Comparison of ENCODE assay signal across 19 mouse cellular contexts in the genomic region with DNA sequence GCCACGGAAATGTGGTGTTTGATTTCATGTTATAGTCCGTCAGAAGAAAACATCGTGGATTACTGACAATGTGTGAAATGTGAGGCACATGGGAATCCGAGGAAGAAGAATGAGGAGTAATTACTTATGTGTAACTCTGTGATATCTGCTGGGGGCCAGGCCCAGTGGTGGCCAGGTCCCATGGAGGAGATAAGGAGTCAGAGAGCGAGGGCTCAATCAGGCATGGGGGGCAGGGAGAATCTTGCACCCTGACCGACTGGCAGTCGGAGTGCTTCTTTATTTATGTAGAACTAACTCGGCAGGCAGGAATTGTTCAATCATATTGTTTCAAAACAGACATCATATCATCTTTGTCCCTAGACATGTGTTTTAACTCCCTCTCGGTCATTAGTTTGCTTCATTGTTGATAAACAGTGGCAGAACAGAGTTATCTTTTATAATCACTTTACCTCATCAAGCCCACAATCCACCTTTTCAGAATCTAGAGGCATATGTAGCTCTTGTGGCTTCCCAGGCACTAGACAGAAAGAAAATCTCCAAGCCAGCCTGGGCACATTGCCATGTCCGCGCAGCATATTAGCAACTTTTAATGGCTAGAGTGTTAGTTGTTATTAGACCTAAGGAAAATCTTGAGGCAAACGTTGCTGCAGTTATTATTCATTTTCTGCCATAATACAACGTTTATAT. TPM values are rescaled to one million over a fixed set of nuclear protein-coding genes. Genes with fewer than 3 reads are reported as not detected.
DNase-seq lines count a peak whose midpoint lies in the region; ATAC-seq and TF ChIP-seq lines count a peak whose summit lies in the region.
"Had no signal": no experiment of that assay in that cellular context is flagged by ENCODE, and none has a peak within 500 bp of the region (broad histone marks: within the 10 kb centered on the region; RNA-seq: fewer than 3 reads in every experiment).

No protein-coding gene starts in this region.

- no peak for DNase-seq in heart, postnatal 0 days (ENCODE audit: low spot score)
- no peak for DNase-seq in heart, adult 8-10 months (ENCODE audit: low spot score)
- peak; percentile 18 for DNase-seq in G1E (ENCODE audit: low spot score)
- DNase-seq in brain, adult 2 months (ENCODE audit: low read depth, low spot score) = peak; percentile 1
- no peak for DNase-seq in left cerebral cortex, adult 11 months (ENCODE audit: low spot score)
- DNase-seq: cerebellum, adult 9-10 months; heart, adult 2 months; kidney, adult 18-20 months; kidney, postnatal 4 days; layer of hippocampus, postnatal 36 days; right cerebral cortex, postnatal 25 days had no signal

- H3K27me3 ChIP-seq in heart, postnatal 0 days (ENCODE audit: control insufficient read depth, insufficient read depth, low read length) = no peaks in the 10 kb centered on the region
- no peaks in the 10 kb centered on the region for H3K27me3 ChIP-seq in G1E (ENCODE audit: insufficient read depth, low read length)
- no peaks in the 10 kb centered on the region for H3K27me3 ChIP-seq in liver, embryonic 16.5 days (ENCODE audit: control insufficient read depth, insufficient read depth, low read depth, low read length)
- no peaks in the 10 kb centered on the region for H3K27me3 ChIP-seq in midbrain, embryonic 15.5 days (replicated peaks)
- H3K27me3 ChIP-seq: hindbrain, embryonic 15.5 days; limb, embryonic 12.5 days had no signal

- no peaks in the 10 kb centered on the region for H3K36me3 ChIP-seq in heart, postnatal 0 days (replicated peaks; ENCODE audit: control insufficient read depth, insufficient read depth, low read length)
- H3K36me3 ChIP-seq in G1E (replicated peaks) = no peaks in the 10 kb centered on the region
- H3K36me3 ChIP-seq in liver, embryonic 16.5 days (ENCODE audit: control insufficient read depth, insufficient read depth) = no peaks in the 10 kb centered on the region
- H3K36me3 ChIP-seq in midbrain, embryonic 15.5 days (replicated peaks) = no peaks in the 10 kb centered on the region
- H3K36me3 ChIP-seq: hindbrain, embryonic 15.5 days; limb, embryonic 12.5 days had no signal

- no peak overlapping the region for H3K4me2 ChIP-seq in heart, postnatal 0 days (ENCODE audit: low read depth, low read length)
- H3K4me2 ChIP-seq in liver, embryonic 16.5 days (ENCODE audit: low read depth, low read length) = no peak overlapping the region
- no peak overlapping the region for H3K4me2 ChIP-seq in midbrain, embryonic 15.5 days
- H3K4me2 ChIP-seq: hindbrain, embryonic 15.5 days; limb, embryonic 12.5 days had no signal

- no peak for ATAC-seq in heart, postnatal 0 days (ENCODE audit: insufficient read depth, low read depth)
- peak; percentile 80 for ATAC-seq in G1E (ENCODE audit: extremely low read depth, insufficient number of reproducible peaks, low FRiP score, poor library complexity, severe bottlenecking)
- peak; percentile 90 for ATAC-seq in liver, embryonic 16.5 days (ENCODE audit: low read depth)
- ATAC-seq in midbrain, embryonic 15.5 days (replicated peaks) = no peak
- ATAC-seq: activated CD4-positive, CD25-positive, alpha-beta regulatory T cell, adult 4 months; CD4-positive, CD25-positive, alpha-beta regulatory T cell, adult 4 months had no signal

- H3K9me3 ChIP-seq in heart, postnatal 0 days (replicated peaks; ENCODE audit: control insufficient read depth, low read length) = no peaks in the 10 kb centered on the region
- H3K9me3 ChIP-seq in G1E (replicated peaks) = 0 out of 2 replicates have a peak, but pooled peaks cover 2% of the 10 kb centered on the region
- no peaks in the 10 kb centered on the region for H3K9me3 ChIP-seq in liver, embryonic 16.5 days (replicated peaks; ENCODE audit: control insufficient read depth, low read length)
- H3K9me3 ChIP-seq in midbrain, embryonic 15.5 days = no peaks in the 10 kb centered on the region
- H3K9me3 ChIP-seq: limb, embryonic 12.5 days had no signal

- peak overlapping the region; percentile 14 for H3K27ac ChIP-seq in heart, postnatal 0 days (ENCODE audit: low read depth)
- H3K27ac ChIP-seq in liver, embryonic 16.5 days (ENCODE audit: low read length) = no peak overlapping the region
- H3K27ac ChIP-seq in midbrain, embryonic 15.5 days = no peak overlapping the region
- H3K27ac ChIP-seq: heart, adult 2 months; hindbrain, embryonic 15.5 days; limb, embryonic 12.5 days had no signal

- no peak for TF ChIP-seq EP300 in heart, postnatal 0 days (IDR thresholded peaks at IDR 0.05; ENCODE audit: low read depth)

- no peak overlapping the region for H3K4me3 ChIP-seq in heart, postnatal 0 days (ENCODE audit: low read depth, low read length)
- peak overlapping the region; percentile 51; the same call in 1 of the 2 replicates for H3K4me3 ChIP-seq in G1E (ENCODE audit: low read depth, low read length)
- no peak overlapping the region for H3K4me3 ChIP-seq in liver, embryonic 16.5 days (ENCODE audit: low read depth, low read length)
- no peak overlapping the region for H3K4me3 ChIP-seq in midbrain, embryonic 15.5 days
- H3K4me3 ChIP-seq: heart, adult 2 months; hindbrain, embryonic 15.5 days; limb, embryonic 12.5 days; myocyte had no signal

- H3K9ac ChIP-seq in heart, postnatal 0 days (replicated peaks; ENCODE audit: low read depth, low read length) = no peak overlapping the region
- no peak overlapping the region for H3K9ac ChIP-seq in liver, embryonic 16.5 days (ENCODE audit: low read depth, low read length)
- H3K9ac ChIP-seq in midbrain, embryonic 15.5 days = no peak overlapping the region
- H3K9ac ChIP-seq: hindbrain, embryonic 15.5 days; limb, embryonic 12.5 days had no signal

- peaks cover 9% of the 10 kb centered on the region for H3K4me1 ChIP-seq in heart, postnatal 0 days (ENCODE audit: control insufficient read depth, insufficient read depth)
- peaks cover 43% of the 10 kb centered on the region for H3K4me1 ChIP-seq in G1E (ENCODE audit: insufficient read depth, low read depth, low read length)
- no peaks in the 10 kb centered on the region; the same call in 1 of the 2 replicates for H3K4me1 ChIP-seq in liver, embryonic 16.5 days (ENCODE audit: control insufficient read depth, low read depth, low read length)
- H3K4me1 ChIP-seq in midbrain, embryonic 15.5 days = no peaks in the 10 kb centered on the region
- H3K4me1 ChIP-seq: hindbrain, embryonic 15.5 days; limb, embryonic 12.5 days had no signal

- no peak for TF ChIP-seq CTCF in heart, postnatal 0 days (IDR thresholded peaks at IDR 0.05; ENCODE audit: low read depth)
- TF ChIP-seq CTCF in G1E (IDR thresholded peaks at IDR 0.05; ENCODE audit: low read depth, low read length) = no peak

- 45% methylated on average over 13 of the region's 13 CpGs for WGBS in heart, postnatal 0 days
- WGBS in liver, embryonic 16.5 days (ENCODE audit: insufficient replicate concordance) = 52% methylated on average over 13 of the region's 13 CpGs
- WGBS in midbrain, embryonic 15.5 days = 85% methylated on average over 13 of the region's 13 CpGs

RNA-seq across cellular contexts. Expression of a gene that starts 7.5 kb away (rescaled TPM):
- total RNA-seq in heart, postnatal 0 days (2014; rRNA removed; ENCODE audit: low replicate concordance) = 0.12 TPM in 1 of 2 replicates, not detected in the other
- 0.11 TPM in 1 of 2 replicates, not detected in the other for polyA plus RNA-seq in heart, postnatal 0 days (2015; fragmentation: Nextera tagmentation; extraction: Ambion mirVana)
- under 1 TPM; 0.44 to 0.66 (median 0.53) TPM for total RNA-seq in heart, adult 8-10 months (2022)
- total RNA-seq in G1E (2014; fragmentation: Nextera tagmentation) (0.53 and 1.2 TPM in 2 replicates), G1E (2017) (not detected in 2 replicates)
- not detected in 2 replicates for polyA plus RNA-seq in G1E (2012)
- polyA plus RNA-seq in liver, embryonic 16.5 days (2015; fragmentation: Nextera tagmentation; extraction: Ambion mirVana) = not detected in 2 replicates
- polyA plus RNA-seq in midbrain, embryonic 15.5 days (2015; fragmentation: Nextera tagmentation; extraction: Ambion mirVana) = not detected in 2 replicates
- total RNA-seq: gastrocnemius, adult 18-20 months; layer of hippocampus, postnatal 36 days had no signal
- polyA plus RNA-seq: activated CD4-positive, CD25-positive, alpha-beta regulatory T cell, adult 4 months; CD4-positive, CD25-positive, alpha-beta regulatory T cell, adult 4 months; hindbrain, embryonic 15.5 days; limb, embryonic 12.5 days; myocyte had no signal

Comparison
In these comparisons a context has a peak if more than half of its experiments do, and no peak if none do; other contexts are left out.
1. ATAC-seq: peak in G1E (single experiment) and liver, embryonic 16.5 days (single experiment); none in heart, postnatal 0 days (single experiment) and midbrain, embryonic 15.5 days (single experiment).
2. DNase-seq: peak in G1E (single experiment) and brain, adult 2 months (single experiment); none in heart, postnatal 0 days (single experiment), heart, adult 8-10 months (single experiment) and left cerebral cortex, adult 11 months (single experiment).